Mouse (Mus musculus) embryonic fibroblast, embryonic 13.5 days (primary cell): ENCODE data around the gene Ntsr2.

Experiments
- CTCF ChIP-seq: IDR thresholded peaks from 2 replicates; pipeline ENCODE4 v1.5.1; 2011; ENCODE audit warnings: mild to moderate bottlenecking, control low read depth, low read length, moderate library complexity, borderline replicate concordance; ENCODE audit not compliant: insufficient read depth
- POLR2A ChIP-seq: IDR thresholded peaks from 2 replicates; pipeline ENCODE4 v1.6.1; 2011; ENCODE audit warnings: low read depth, mild to moderate bottlenecking, control low read depth, low read length, moderate library complexity

GRCm38 (mm10) chr12:16620230-16620629, 33.0 kb upstream of the Ntsr2 start:
- TF ChIP-seq CTCF: no peak
- TF ChIP-seq POLR2A: no peak
